Mouse (Mus musculus) forebrain, embryonic 16.5 days (tissue): ENCODE measurements around the gene Wdfy3. TPM values are rescaled to one million over a fixed set of nuclear protein-coding genes. Genes with fewer than 3 reads are reported as not detected.

Experiments
- ATAC-seq: fragments of 200-750 bp; cut with Nextera tagmentation; 2 replicates; pipeline ENCODE4 v1.8.0; 2017; ENCODE audit warnings: mild to moderate bottlenecking, moderate library complexity
- H3K27ac ChIP-seq: fragments of 300-500 bp; sonication (generic); 2 replicates; pipeline ENCODE4 v1.5.1; 2014; ENCODE audit warnings: low read length, control low read depth
- H3K27me3 ChIP-seq: fragments of 300-500 bp; sonication (generic); replicated peaks from 2 replicates; pipeline ENCODE4 v1.6.1; 2014; ENCODE audit warnings: low read length; ENCODE audit not compliant: control insufficient read depth, insufficient read depth
- H3K36me3 ChIP-seq: fragments of 300-500 bp; sonication (generic); 2 replicates; pipeline ENCODE4 v1.6.1; 2014; ENCODE audit not compliant: control insufficient read depth, insufficient read depth
- H3K4me1 ChIP-seq: fragments of 300-500 bp; sonication (generic); replicated peaks from 2 replicates; pipeline ENCODE4 v1.6.1; 2014; ENCODE audit warnings: low read length; ENCODE audit not compliant: control insufficient read depth, insufficient read depth
- H3K4me2 ChIP-seq: fragments of 300-500 bp; sonication (generic); 2 replicates; pipeline ENCODE4 v1.6.1; 2014; ENCODE audit warnings: mild to moderate bottlenecking, low read length, control low read depth
- H3K4me3 ChIP-seq: fragments of 300-500 bp; sonication (generic); replicated peaks from 2 replicates; pipeline ENCODE4 v1.5.1; 2014; ENCODE audit warnings: mild to moderate bottlenecking, low read length, control low read depth
- H3K9ac ChIP-seq: fragments of 300-500 bp; sonication (generic); replicated peaks from 2 replicates; pipeline ENCODE4 v1.6.1; 2014; ENCODE audit warnings: low read depth, low read length, control low read depth
- H3K9me3 ChIP-seq: fragments of 300-500 bp; sonication (generic); 2 replicates; pipeline ENCODE4 v1.6.1; 2016; ENCODE audit warnings: low read length; ENCODE audit not compliant: control insufficient read depth
- WGBS: fragments of 180-500 bp; shearing (Covaris S2); extraction: QIAGEN DNeasy Blood & Tissue Kit; methylation state at CpG from one replicate; pipeline ENCODE4 v1.1.7; 2014; 5-methylcytosine and 5-hydroxymethylcytosine counted together
- polyA plus RNA-seq: library from polyadenylated mRNA; unstranded; fragments of >200 nt; fragmentation: Nextera tagmentation; extraction: Ambion mirVana; gene quantifications from 2 replicates; pipeline ENCODE4 v1.2.1, GENCODE M21; 2015

The Wdfy3 gene
- polyA plus RNA-seq, 1 experiment from 2014 or later: 28.0 TPM

GRCm38 (mm10) chr5:102084737-102085705 lies 15.3 kb upstream of the Wdfy3 start:
- H3K4me2 ChIP-seq: no peak overlapping the region
- ATAC-seq: no peak
- 67% methylated on average over 18 of the region's 18 CpGs for WGBS

GRCm38 (mm10) chr5:102074086-102074485 lies 4.4 kb upstream of the Wdfy3 start:
- H3K4me1 ChIP-seq: peaks cover 15% of the 10 kb centered on the region
- 0% methylated on average over 1 of the region's 1 CpGs for WGBS
- no peak overlapping the region for H3K27ac ChIP-seq
- H3K4me2 ChIP-seq: no peak overlapping the region
- H3K27me3 ChIP-seq: no peaks in the 10 kb centered on the region
- H3K36me3 ChIP-seq: no peaks in the 10 kb centered on the region
- H3K9ac ChIP-seq: no peak overlapping the region
- no peak overlapping the region for H3K4me3 ChIP-seq
- H3K9me3 ChIP-seq: no peaks in the 10 kb centered on the region
- no peak for ATAC-seq

More at GRCm38 (mm10) chr5:102084737-102085705, 15.3 kb upstream of the Wdfy3 start:
- no peaks in the 10 kb centered on the region for H3K4me1 ChIP-seq
- H3K27me3 ChIP-seq: no peaks in the 10 kb centered on the region
- H3K4me3 ChIP-seq: no peak overlapping the region
- H3K9ac ChIP-seq: no peak overlapping the region
- H3K36me3 ChIP-seq: no peaks in the 10 kb centered on the region
- H3K9me3 ChIP-seq: no peaks in the 10 kb centered on the region
- H3K27ac ChIP-seq: no peak overlapping the region

- no peak overlapping the region for H3K4me3 ChIP-seq
- H3K27me3 ChIP-seq: no peaks in the 10 kb centered on the region
- WGBS: 24% methylated on average over 4 of the region's 4 CpGs
- H3K4me1 ChIP-seq: peaks cover 26% of the 10 kb centered on the region
- H3K9ac ChIP-seq: no peak overlapping the region
- no peaks in the 10 kb centered on the region for H3K9me3 ChIP-seq
- no peaks in the 10 kb centered on the region for H3K36me3 ChIP-seq
- ATAC-seq: no peak
- H3K27ac ChIP-seq: no peak overlapping the region
- no peak overlapping the region for H3K4me2 ChIP-seq
Observed at GRCm38 (mm10) chr5:102072057-102072456, 2.3 kb upstream of the Wdfy3 start.

GRCm38 (mm10) chr5:102071241-102071640 lies 1.5 kb upstream of the Wdfy3 start:
- Histone ChIP-seq H3K36me3 (no peaks in the 10 kb centered on the region), H3K4me3 (no peak overlapping the region), H3K9ac (no peak overlapping the region), H3K27ac (no peak overlapping the region), H3K4me2 (no peak overlapping the region), H3K4me1 (peaks cover 28% of the 10 kb centered on the region), H3K9me3 (no peaks in the 10 kb centered on the region), H3K27me3 (no peaks in the 10 kb centered on the region)
- ATAC-seq: no peak
- 51% methylated on average over 3 of the region's 3 CpGs for WGBS

GRCm38 (mm10) chr5:102070788-102071187 lies 1.1 kb upstream of the Wdfy3 start:
- no peak overlapping the region for H3K9ac ChIP-seq
- peaks cover 28% of the 10 kb centered on the region for H3K4me1 ChIP-seq
- H3K9me3 ChIP-seq: no peaks in the 10 kb centered on the region
- no peak for ATAC-seq
- no peaks in the 10 kb centered on the region for H3K36me3 ChIP-seq
- no peak overlapping the region for H3K27ac ChIP-seq
- 49% methylated on average over 4 of the region's 4 CpGs for whole genome bisulfite sequencing
- H3K4me2 ChIP-seq: peak overlapping the region; percentile 74; the same call in 1 of the 2 replicates
- H3K27me3 ChIP-seq: no peaks in the 10 kb centered on the region
- H3K4me3 ChIP-seq: no peak overlapping the region

GRCm38 (mm10) chr5:102070414-102070768 lies 670 bp upstream of the Wdfy3 start:
- H3K4me1 ChIP-seq: peaks cover 28% of the 10 kb centered on the region
- WGBS: 15% methylated on average over 6 of the region's 6 CpGs

GRCm38 (mm10) chr5:102069051-102069766 lies 512 bp downstream of the Wdfy3 start:
- no peaks in the 10 kb centered on the region for H3K9me3 ChIP-seq
- H3K4me1 ChIP-seq: peaks cover 28% of the 10 kb centered on the region
- peak overlapping the region; percentile 92 for H3K4me3 ChIP-seq
- under 1% methylated on average over 53 of the region's 92 CpGs for WGBS
- ATAC-seq: peak; percentile 72
- no peaks in the 10 kb centered on the region for H3K27me3 ChIP-seq
- peak overlapping the region; percentile 61 for H3K4me2 ChIP-seq
- H3K36me3 ChIP-seq: no peaks in the 10 kb centered on the region
- H3K9ac ChIP-seq: peak overlapping the region; percentile 99
- H3K27ac ChIP-seq: peak overlapping the region; percentile 97

More at GRCm38 (mm10) chr5:102070414-102070768, 670 bp upstream of the Wdfy3 start:
- peak overlapping the region; percentile 99 for H3K9ac ChIP-seq
- H3K36me3 ChIP-seq: no peaks in the 10 kb centered on the region
- H3K27ac ChIP-seq: peak overlapping the region; percentile 97
- peak overlapping the region; percentile 92 for H3K4me3 ChIP-seq
- no peaks in the 10 kb centered on the region for H3K27me3 ChIP-seq
- no peaks in the 10 kb centered on the region for H3K9me3 ChIP-seq
- ATAC-seq: no peak
- peak overlapping the region; percentile 74 for H3K4me2 ChIP-seq

- no peak for ATAC-seq
- no peaks in the 10 kb centered on the region for H3K27me3 ChIP-seq
- H3K9ac ChIP-seq: no peak overlapping the region
- WGBS: 95% methylated on average over 6 of the region's 6 CpGs
- no peak overlapping the region for H3K4me2 ChIP-seq
- H3K9me3 ChIP-seq: no peaks in the 10 kb centered on the region
- no peak overlapping the region for H3K4me3 ChIP-seq
- no peaks in the 10 kb centered on the region for H3K36me3 ChIP-seq
- no peak overlapping the region for H3K27ac ChIP-seq
- H3K4me1 ChIP-seq: peaks cover 32% of the 10 kb centered on the region
Observed at GRCm38 (mm10) chr5:102066458-102066857, 3.3 kb downstream of the Wdfy3 start.

- WGBS: 53% methylated on average over 18 of the region's 18 CpGs
- Histone ChIP-seq H3K4me1 (peaks cover 25% of the 10 kb centered on the region), H3K4me2 (no peak overlapping the region), H3K27ac (no peak overlapping the region), H3K9me3 (no peaks in the 10 kb centered on the region), H3K27me3 (no peaks in the 10 kb centered on the region), H3K9ac (no peak overlapping the region), H3K36me3 (no peaks in the 10 kb centered on the region), H3K4me3 (no peak overlapping the region)
- ATAC-seq: no peak
Observed at GRCm38 (mm10) chr5:102063013-102063752, 6.5 kb downstream of the Wdfy3 start.
